Mouse (Mus musculus) megakaryocyte, embryonic 14.5 days (primary cell): Measurements from ENCODE around the gene Cdkl2.

Experiments used
- FLI1 ChIP-seq: IDR thresholded peaks from 2 replicates; pipeline ENCODE4 v1.6.1; 2012; ENCODE audit warnings: low read length, inconsistent platforms, mixed read lengths
- GATA1 ChIP-seq: IDR thresholded peaks from 3 replicates; pipeline ENCODE4 v1.6.1; 2012; ENCODE audit warnings: mixed read lengths, low read length, inconsistent platforms, borderline replicate concordance

GRCm38 (mm10) chr5:92082821-92083401, 39.2 kb upstream of the Cdkl2 start:
- TF ChIP-seq GATA1 = no peak
- no peak for TF ChIP-seq FLI1
